Mouse (Mus musculus) stomach, postnatal 0 days (tissue): ENCODE results near the gene Nradd.

Source experiments
- CTCF ChIP-seq: IDR thresholded peaks from 2 replicates; pipeline ENCODE4 v1.5.1; 2016; ENCODE audit warnings: antibody characterized with exemption, low read depth, mild to moderate bottlenecking, moderate library complexity
- EP300 ChIP-seq: optimal IDR thresholded peaks from 2 replicates; pipeline ENCODE3; 2016; ENCODE audit warnings: antibody characterized with exemption

- no peak for TF ChIP-seq CTCF
- no peak for TF ChIP-seq EP300
Observed at GRCm38 (mm10) chr9:110660856-110661612, 36.8 kb upstream of the Nradd start.
